Mouse (Mus musculus): ENCODE results near the gene Clstn1.
A peak's percentile ranks its signal among the peaks of the same experiment; 100 is the strongest.

The Clstn1 gene

GRCm38 (mm10) chr4:149586044-149586782 is at the start of gene Clstn1:
TSS of gene Clstn1 (plus strand) at chr4:149586468.
- peak; percentile 48 to 59 for DNase-seq

- DNase-seq = peak in 1 of 2 experiments; percentile 24
Measured at GRCm38 (mm10) chr4:149539441-149539840, 46.8 kb upstream of the Clstn1 start.

GRCm38 (mm10) chr4:149541935-149542334 is 44.3 kb upstream of the Clstn1 start:
- no peak for DNase-seq

GRCm38 (mm10) chr4:149542431-149542830 is 43.8 kb upstream of the Clstn1 start:
- no peak for DNase-seq

DNA sequence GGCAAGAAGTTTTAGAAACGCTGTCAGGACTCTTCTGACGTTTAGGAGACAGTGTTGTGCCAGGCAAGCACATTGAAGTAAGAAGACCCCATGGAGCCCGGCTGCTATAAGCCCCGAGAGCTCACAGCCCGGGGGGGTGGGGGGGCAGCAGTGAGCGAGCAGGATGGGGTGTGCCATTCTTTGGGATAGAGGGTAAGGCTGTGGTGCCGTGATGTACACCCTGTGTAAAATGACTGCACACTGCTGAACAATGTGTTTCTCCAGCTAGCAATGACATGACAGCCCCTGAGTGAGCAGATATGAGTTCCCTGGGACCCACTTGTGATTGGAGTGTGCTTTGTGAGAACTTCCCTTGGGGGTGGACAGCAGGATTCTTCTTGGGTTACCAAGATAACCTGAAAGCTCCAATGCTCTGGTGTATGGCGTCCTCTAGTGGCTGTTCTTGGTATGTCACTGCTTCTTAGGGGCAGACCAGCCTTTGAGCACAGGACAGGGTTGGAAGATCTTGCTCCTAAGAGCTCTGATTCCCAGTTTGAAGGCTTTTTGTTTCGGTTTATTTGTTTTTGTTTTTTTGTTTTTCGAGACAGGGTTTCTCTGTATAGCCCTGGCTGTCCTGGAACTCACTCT is 43.2 kb upstream of the Clstn1 start:
- DNase-seq = peak; percentile 69 to 80

DNA sequence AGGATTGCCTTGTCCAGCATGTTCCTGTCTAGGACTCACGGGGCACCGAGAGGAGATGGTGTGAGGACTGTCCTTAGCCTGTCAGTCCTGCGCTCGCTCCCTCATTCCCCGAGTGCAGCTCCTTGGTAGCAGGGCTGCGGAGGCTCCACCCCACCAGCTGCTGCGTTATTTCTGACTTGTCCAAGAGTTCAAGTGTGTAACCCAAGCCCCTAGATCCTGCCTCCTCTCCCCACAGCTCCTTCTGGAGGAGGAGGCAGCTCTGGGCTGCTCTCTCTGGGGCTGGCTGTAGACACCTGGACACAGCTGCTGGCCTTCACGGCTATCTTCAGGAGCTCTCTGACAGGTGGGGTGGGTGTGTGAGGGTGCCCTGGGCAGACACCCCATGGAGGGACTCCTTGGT is 41.4 kb upstream of the Clstn1 start:
- no peak for DNase-seq

DNA sequence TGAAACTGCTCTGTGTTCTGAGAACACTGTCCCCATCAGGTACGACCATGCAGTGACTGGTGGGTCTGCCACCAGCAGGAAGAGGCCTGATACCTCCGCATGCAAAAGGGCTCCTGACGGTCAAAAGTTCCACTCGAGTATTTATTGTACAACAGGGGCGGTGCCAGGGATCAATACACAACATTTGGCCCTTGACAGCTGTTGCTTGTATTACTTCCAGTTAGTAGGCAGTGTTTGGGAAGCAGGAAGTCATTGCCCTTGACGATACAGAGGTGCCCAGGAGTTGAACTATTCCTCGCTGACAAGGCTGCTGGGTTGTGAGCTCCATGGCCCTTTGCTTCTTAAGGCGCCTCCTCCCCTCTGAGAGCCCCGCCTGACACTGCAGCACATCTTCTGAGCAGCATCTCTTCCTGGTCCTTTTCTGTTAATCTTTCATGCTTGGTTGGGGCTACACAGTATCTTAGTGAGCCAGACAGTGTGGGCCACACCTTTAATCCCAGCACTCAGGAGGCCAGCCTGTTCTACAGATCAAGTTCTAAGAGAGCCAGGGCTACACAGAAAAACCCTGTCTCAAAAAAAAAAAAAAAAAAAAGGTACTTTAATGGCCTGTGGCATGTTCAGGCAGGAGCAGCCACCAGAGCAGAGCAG is 39.3 kb upstream of the Clstn1 start:
- no peak for DNase-seq

GRCm38 (mm10) chr4:149547523-149547922 is 38.7 kb upstream of the Clstn1 start:
- DNase-seq = no peak

- peak; percentile 76 to 83 for DNase-seq
Measured at GRCm38 (mm10) chr4:149549221-149549925, 36.9 kb upstream of the Clstn1 start.

DNA sequence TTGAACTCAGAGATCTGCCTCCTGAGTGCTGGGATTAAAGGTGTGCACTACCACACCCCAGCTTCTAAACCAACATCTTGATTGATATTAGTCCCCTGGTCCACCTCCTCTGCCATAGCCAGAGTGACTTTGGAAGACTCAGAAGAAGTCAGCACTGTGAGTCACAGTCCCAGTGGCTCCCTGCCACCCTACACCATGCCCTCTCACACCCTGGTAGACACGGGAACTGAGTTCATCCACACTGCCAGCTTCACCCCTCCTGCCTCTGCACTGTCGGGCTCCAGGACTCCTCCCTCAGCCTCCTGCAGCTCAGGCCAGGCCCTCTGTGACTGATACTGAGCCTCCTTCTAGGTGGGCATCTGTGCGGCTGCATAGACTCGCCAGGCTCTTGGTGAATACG is 35.4 kb upstream of the Clstn1 start:
- DNase-seq = no peak

DNA sequence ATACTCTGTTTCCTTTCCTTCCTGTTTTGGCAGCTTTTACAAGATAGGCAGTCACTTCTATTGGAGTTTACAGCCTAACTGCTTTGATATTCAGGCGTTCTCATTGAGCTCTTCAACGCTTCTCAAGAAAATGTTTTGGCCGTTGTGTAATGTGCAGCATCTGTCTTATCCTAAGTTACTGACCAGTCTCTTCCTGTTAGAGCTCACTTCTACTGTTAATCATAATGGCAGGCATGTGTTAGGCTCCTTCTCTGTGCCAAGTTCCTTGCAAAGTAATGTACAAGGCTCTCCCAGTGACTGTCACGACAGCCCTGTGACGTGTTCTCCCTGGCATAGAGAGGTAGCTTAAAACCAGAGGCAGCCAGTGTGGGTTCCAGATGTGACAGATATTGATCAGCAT is 34.6 kb upstream of the Clstn1 start:
- no peak for DNase-seq

DNA sequence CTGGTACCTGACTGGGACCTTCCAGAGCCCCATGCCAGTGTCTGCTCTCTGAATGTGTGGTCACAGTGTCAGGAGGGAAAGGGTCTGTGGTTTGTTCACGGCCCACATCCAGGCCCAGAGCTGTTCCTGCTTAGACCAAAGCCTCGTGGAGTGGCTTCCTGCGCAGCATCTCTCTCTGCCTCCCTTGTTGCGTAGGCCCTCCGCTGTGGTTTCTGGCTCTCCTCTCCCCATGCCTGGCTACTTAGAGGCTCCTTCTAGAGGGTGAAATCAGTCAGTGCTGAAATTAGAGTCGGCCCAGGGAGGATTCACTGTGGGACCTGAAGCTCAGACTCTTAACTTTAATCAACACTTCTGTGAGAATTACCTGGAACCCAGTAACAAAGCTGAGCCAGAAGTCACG is 32.4 kb upstream of the Clstn1 start:
- no peak for DNase-seq

GRCm38 (mm10) chr4:149556111-149556510 is 30.2 kb upstream of the Clstn1 start:
- no peak for DNase-seq

DNA sequence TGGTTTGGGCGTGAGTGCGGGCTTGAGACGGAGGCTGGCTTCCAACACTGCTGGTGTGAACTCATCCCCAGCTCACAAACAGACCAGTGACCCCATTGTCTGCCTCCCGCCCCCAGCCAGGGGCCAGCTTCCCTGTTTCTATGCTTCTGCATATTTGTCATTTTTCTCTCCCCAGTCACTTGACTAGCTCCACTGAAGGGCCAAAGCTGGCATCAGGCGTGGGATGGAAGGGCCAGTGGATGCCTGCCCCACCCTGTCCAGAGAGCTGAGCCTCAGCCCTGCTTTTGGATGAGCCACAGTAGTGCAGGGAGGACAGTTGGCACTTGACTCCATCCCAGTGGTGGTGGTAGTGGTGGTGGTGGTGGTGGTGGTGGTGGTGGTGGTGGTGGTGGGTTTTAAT is 28.4 kb upstream of the Clstn1 start:
- DNase-seq = no peak

- DNase-seq = peak; percentile 46 to 59
Measured at GRCm38 (mm10) chr4:149558389-149558788, 27.9 kb upstream of the Clstn1 start.

DNA sequence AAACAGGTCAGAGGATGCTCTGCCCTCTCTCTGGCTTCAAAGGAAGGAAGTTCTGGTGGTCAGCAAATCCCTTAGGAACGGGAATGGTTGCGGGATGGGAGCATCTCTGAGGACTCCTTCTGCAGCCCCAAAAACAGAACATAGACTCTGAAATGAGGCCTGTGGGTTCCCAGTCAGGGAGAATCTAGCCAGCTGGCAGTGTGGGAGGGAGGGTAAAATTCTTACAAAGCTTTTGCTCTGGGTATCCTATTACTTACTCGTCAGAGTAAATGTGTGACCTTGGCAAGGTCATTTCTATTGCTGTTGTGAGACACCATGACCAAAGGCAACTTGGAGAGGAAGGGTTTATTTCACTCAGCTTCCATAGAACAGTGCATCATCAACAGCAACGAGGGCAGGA is 24.9 kb upstream of the Clstn1 start:
- DNase-seq = no peak

DNA sequence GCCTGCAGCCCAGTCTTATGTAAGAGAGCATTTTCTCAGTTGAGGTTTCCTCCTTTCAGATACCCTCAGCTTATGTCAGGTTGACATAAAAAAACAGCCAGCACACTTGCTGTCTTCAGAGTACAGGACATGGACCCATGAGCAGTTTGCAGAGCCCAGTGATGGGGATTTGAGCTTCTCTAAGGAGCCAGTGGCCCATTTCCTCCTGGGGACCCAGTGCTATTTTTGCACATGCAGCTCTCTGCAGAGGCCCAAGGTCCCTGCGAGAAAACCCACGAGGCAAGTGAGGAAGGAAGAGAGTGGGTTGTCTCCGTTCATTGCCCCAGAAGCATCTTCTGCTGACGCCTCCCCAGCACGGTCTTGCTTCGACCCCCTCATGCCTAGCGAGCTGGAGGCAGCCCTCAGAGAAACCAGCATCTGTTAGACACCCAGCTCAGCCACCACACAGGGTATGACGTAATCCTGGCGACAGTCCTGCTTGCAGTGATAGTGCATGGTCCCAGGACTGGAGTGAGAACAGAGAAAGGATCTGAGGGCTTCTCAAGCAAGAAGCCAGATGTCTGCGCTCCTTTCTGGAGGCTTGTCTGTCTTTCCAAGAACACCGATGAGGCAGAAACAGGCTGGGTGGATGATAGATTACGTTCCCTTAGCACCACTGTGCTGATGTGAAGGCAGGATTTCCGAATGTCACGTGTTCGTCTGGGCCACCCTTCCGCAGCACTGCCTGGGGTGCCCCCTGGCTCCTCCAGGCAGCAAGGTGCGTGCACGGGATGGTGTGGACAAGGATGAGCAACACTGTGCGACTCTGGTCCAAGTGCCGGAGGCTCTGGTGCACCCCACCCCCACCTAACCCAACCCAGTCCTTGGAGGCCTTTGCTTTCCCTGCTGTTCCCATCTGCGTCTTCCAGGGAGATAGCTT is 24.0 kb upstream of the Clstn1 start:
- DNase-seq = peak in 1 of 2 experiments; percentile 36

GRCm38 (mm10) chr4:149562905-149563347 is 23.3 kb upstream of the Clstn1 start:
- peak in 1 of 2 experiments; percentile 30 for DNase-seq

GRCm38 (mm10) chr4:149563941-149564361 is 22.3 kb upstream of the Clstn1 start:
- no peak for DNase-seq

DNA sequence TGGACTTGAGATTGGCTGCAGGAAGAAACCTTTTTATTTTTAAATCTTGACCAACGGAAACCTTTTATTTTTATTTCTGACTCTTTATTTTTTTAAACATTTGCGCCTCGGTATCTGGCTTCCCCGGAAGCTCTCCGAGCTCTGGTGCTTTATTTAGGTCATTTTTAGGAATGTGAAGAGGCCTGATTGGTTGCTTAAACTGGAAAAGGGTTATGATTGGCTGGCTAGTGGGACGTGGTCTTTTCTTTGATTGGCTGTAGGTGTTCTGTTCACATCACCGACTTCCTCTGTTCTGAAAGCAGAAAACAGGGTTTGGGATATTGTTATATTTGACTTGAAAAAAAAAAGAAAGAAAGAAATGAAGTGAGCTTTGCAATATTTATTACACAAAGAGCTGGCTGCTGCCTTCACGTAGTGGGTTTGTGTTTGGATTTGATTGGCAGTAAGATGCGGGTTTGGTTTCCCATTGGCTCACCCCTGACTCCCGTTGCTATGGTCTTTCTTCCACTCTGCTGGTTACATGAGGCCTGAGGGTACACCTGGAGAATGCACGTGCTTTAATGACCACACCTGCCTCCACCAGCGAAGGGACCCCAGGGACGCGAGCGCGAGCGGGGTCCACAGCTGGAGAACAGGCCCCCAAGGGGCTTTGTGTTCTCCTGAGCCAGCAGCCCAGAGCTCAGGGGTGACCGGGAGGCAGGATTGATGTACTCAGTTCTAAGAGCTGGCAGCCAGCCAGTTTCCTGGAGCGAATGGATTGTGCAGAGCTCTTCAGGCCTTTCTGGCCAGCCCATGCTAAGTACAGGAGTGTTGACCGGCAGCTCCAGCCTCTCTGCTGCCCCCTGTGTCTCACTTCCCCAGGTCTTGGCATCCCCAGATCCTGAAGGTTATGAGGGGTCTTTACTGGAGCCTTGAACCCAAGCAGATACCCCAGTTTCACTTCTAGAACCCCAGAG is 21.5 kb upstream of the Clstn1 start:
- peak; percentile 86 to 90 for DNase-seq

Measured in lung, adult 18-20 months (tissue).